Mouse (Mus musculus): ENCODE results near the gene Lpin2.

DNA sequence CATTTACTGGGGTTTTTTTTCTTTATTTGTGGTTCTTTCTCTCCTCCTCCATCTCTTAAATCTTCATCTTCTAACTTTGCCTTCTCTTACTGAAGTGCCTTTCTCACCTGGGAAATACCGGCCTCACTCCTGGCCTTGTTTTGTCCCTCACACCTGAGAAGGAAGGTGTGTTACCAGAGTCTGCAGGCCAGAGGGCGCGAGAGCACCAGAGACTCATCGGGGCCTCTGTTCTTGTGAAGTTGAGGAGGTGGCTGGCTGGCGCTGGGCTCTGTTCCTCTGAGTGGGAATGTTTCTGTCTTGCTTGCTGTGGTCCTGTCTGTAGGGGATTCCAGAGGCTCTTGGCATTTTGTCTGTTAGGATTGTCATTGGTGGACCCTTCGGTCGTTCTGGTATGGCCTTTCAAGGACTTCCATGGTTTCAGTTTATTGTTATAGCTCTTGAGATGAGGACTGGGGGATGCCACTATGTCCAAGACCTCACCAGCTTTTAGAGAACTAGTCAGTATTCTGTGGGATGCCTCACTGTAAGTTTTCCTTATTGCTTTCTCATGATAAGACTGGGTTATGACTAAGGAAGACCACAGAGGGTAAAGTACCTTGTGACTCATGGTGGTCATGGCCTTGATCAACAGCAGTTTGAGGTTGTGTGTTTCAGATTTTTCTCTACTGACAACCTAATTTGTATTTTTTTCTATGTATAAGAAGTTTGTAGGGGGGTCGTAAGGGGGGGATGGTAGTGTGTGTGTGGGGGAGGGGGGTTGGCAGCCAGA, 9.5 kb downstream of the Lpin2 start:
- TF ChIP-seq CTCF (IDR thresholded peaks at IDR 0.05; ENCODE audit: low read depth) (no peak; the same call in 1 of the 2 replicates), EP300 (IDR thresholded peaks at IDR 0.05; ENCODE audit: low read depth) (no peak)

All from liver, embryonic 14.5 days (tissue).